Mouse (Mus musculus) spleen, embryonic (tissue): ENCODE results near the gene Gclm.
"Not testable (repeated sequence)": the region's sequence is repeated elsewhere in the genome, so short reads cannot be mapped to it uniquely, and the experiment has no call there.

ENCODE experiments used
- CTCF ChIA-PET: fragments of 350-600 bp; sonication (Branson Sonifier 250); formaldehyde crosslinking; loops from one replicate; lab custom pipeline; 2022; lab: Charles Lee

Gene Gclm

GRCm38 (mm10) chr3:122245215-122245877 is at the start of gene Gclm:
Gene Gclm (plus strand): TSS chr3:122245557.
- CTCF ChIA-PET: interaction anchor here (0.6 kb wide), 1 partner anchor 710 kb away, joined by 10 read pairs; no protein-coding TSS in a partner anchor

DNA sequence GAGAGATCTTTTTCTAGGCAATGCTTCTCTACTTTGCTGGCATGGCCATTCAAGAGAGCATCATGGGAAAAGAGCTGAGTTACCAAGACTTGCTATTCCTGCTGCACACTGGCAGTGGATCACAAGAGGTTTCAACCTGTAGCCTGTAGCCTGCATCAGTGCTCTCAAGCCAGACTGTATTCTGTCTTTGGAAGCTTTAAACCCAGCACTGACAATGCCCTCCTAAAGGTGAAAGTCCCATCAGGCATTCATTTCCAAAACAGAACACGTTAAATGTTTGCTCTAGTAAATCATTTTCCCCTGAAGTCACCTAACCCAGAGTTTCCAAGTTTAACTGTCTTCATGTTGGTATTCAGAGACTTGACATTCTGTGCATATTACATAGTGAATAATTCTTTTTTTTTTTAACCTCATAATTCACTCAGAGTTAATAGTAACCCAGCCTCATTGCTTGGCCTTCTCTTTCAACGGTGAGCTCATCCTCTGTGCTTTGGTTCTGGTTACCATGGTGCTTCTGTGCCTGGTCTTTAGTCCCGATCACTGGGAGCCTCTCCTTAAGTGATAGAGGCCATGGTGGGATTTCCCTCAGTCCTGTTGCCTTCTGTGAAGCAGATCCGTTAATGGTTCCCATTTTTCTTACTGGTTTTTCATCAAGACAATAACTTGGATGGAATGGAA is 48.6 kb upstream of the Gclm start:
- CTCF ChIA-PET: no interaction called here

DNA sequence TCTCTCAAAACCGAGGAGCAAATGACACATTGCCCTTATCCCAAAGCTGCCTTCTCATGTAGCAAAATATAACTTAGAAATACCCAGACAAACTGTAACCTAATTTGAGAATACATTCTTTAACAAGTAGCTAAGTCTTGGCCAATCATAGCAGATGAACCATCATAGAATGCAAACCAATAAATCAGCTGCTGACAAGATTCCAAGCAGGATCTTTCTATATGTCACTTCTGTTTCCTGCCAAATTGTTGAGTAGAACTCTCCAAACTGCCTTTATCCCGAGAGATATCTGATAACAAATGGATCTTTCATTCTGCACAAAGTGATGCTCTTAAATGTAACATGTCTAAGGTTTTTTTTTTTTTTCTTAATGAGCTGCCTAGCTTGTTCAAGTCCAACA is 46.8 kb upstream of the Gclm start:
- CTCF ChIA-PET: no interaction called here

- CTCF ChIA-PET: no interaction called here
These were observed 46.4 kb upstream of the Gclm start for GRCm38 (mm10) chr3:122198966-122199381.

DNA sequence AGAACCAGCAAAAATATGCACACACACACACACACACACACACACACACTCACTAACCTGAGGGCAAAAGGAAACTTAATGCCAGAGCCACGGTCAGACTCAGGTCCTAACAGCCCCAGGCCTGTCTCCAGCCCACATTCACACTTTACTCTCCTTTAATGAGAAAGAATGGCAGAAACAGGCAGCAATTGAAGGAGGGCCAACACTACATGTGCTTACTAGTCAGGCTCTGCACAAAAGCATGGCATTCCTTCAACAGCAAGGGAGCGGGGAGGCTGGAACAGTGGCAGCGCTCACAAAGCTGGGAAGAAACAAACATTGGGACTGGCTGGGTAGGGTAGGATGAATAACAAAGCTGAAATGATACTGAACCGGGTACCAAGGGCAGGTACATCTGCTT is 45.8 kb upstream of the Gclm start:
- CTCF ChIA-PET: no interaction called here

DNA sequence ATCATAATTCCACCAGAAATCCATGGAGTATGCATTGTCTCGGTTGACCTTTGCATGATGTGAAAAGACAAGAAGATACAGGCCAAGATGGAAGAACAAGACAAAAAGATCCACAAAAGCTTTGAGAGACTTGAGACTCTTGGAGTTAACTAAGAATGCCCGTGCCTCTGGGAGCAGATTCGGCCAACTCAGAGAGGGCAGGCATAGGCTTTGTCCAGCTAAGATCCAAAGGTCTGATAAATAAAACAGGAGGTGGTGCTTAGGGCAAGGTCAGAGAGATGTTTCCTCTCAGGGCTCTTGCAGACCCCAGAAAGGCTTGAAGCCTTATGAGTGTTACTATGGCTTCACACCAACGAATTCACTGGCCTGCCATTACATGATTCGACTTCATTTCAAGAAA is 45.3 kb upstream of the Gclm start:
- CTCF ChIA-PET: no interaction called here

DNA sequence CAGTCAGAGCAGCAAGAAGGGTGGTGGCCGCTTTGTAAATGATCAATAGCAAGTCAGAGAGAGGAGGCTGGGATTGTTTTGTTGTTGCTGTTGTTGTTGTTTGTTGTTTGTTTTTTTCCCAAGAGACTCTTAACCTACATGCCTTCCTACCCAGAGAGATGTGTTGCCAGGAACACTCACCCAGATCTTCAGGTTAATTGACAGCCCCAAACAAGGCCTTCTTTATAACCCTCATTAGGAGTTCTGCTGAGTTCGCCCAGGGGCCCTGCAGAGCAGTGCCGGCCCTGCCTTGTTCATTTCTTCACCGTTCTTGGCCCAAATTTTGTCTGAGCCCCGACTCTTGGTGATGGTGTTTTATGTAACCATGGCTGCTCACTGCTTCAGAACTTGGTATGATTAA is 44.9 kb upstream of the Gclm start:
- CTCF ChIA-PET: no interaction called here

- CTCF ChIA-PET: no interaction called here
These were observed 43.0 kb upstream of the Gclm start for GRCm38 (mm10) chr3:122202307-122202732.

DNA sequence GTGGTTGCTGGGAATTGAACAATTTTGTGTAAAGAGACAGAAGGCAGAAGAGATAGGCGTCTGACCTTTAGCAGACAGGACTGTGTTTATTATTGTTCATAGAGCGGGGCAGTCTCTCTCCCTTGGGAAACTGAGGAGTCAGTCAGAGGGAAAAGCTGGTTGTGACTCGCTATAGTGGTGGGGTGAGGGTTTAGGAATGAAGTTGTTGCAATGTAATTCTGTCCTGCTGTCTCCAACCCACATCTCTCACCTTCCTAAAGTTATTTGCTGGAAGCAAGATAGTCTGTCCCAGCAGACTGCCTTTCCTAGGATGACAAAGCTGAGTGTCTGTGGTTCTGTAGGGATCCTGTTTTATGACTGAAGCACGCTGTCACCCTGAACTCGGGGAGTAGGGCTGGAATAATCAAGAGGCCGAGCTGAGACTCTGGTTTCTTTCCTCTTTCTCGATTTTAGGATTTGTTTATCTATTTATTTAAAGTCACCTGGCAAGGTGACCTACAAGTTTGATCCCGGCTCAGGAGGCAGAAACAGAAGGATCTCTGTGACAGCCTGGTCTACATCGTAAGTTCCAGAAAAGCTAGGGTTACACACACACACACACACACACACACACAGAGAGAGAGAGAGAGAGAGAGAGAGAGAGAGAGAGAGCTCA is 41.6 kb upstream of the Gclm start:
- CTCF ChIA-PET: no interaction called here

GRCm38 (mm10) chr3:122205753-122206152 is 39.6 kb upstream of the Gclm start:
- CTCF ChIA-PET: no interaction called here

- CTCF ChIA-PET: no interaction called here
These were observed 38.9 kb upstream of the Gclm start for GRCm38 (mm10) chr3:122206279-122207070.

DNA sequence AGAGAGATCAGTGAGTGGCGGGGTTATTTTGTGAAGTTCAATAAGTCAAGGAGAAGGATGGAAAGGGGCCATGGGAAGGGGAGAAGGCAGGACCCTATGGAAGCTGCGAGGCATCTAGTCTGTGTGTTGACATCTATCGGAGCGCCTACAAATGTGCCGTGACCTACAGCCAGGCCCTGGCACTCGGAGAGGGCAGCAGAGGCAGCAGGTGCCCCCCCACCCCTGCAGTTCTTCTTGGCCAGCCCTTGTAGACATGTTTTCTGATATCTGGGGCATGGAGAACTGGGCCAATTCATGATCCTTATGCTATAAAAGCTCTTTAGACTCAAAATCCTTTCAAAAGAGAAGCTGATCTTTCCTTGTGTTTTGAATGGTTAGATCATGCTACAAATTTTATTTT is 37.6 kb upstream of the Gclm start:
- CTCF ChIA-PET: no interaction called here

- CTCF ChIA-PET: no interaction called here
These were observed 36.8 kb upstream of the Gclm start for GRCm38 (mm10) chr3:122208296-122209225.

GRCm38 (mm10) chr3:122209511-122209910 is 35.8 kb upstream of the Gclm start:
- CTCF ChIA-PET: no interaction called here

DNA sequence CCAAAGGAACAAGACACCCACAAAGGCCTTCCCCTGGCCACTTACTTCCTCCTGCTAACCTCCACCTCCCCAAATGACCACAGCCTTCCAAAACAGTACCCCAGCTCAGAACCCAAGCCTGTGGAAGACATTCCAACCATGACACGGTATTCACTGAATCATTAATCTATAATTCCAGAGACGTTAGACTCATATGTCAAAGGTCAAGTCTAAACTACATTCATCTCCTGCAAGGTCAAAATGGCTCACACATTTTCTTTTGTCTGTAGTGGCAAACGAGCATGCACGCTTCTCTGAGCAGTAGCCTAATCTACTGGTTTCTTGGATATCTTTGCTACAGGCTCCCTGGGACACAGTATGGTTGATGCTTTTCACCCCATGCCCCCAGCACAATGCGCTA is 34.9 kb upstream of the Gclm start:
- CTCF ChIA-PET: no interaction called here

- CTCF ChIA-PET: no interaction called here
These were observed 34.5 kb upstream of the Gclm start for GRCm38 (mm10) chr3:122210846-122211245.

DNA sequence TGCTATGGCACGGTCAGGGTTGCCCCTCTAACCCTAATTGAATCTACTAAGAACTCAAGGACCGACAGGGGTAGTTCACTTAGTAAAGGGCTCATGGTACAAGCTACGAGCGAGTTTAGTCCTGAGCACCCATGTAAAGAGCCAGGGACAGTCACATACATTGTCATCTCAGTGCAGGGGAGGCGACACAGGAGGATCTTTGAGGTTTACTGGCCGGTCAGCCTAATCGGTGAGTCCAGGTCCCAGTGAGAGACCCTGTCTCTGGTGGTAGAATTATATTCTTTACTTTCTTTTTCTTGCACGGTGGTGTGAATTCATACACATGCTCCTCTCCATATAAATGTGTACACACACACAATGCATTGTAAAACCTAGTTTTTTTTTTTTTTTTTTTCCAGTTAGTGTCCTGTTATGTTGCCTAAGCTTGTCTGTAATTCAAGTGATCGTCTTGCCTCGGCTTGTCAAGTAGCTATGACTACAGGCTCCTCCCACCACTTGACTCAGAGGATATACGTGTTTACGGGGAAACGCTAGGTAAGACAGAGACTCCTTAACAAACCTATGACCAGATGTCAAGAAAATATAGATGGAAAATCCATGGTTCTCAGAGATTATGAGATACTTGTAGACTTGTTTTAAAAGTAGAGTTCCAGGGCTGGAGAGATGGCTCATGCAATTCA is 33.8 kb upstream of the Gclm start:
- CTCF ChIA-PET: no interaction called here

DNA sequence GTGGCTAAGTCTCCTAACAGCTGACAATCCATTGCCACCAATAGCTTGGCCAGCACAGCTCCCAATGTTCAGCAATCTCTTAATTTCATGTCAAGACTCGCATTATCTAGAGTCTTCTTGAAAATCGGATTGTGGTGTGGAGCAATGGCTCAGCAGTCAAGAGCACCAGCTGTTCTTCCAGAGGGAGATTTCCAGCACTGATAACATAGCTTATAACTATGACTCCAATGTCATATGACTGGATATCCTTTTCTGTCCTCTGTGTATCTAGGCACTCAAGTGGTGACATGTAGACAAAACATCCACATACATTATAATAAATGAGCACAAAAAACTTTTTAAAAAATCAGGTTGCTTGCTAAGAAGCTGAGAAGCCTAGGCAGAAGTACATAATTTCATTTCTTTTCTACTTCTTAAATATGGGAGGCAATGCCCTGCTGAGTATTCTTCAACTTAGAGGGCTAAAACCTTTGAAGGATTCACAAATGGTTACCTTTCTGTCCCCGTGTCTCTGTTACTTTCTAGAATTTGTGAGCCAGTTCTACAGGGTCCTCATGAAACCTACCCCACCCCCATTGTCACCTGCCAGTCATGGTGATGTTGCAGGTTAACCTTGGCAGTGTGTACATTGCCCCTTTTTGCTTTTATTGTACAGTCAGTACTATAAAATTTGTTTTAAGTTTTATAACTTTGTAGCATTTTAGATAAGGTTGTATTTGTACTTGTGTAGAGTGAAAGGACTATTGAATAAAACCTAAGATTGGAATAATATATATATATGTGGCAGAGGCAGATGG is 23.9 kb upstream of the Gclm start:
- CTCF ChIA-PET: no interaction called here

- CTCF ChIA-PET: not testable (repeated sequence)
These were observed 18.4 kb upstream of the Gclm start for GRCm38 (mm10) chr3:122226972-122227371.

GRCm38 (mm10) chr3:122235772-122236171 is 9.6 kb upstream of the Gclm start:
- CTCF ChIA-PET: no interaction called here
